Mouse (Mus musculus) 3134 (cell line): ENCODE measurements around the gene Nfasc.
A peak's percentile ranks its signal among the peaks of the same experiment; 100 is the strongest.

ENCODE experiments used
- DNase-seq: peaks from one replicate; pipeline ENCODE4 v3.0.0-alpha.2; 2011; ENCODE audit warnings: low spot score; ENCODE audit not compliant: insufficient read length; ENCODE audit errors: extremely low read depth

The Nfasc gene

GRCm38 (mm10) chr1:132653161-132653560, 88.4 kb downstream of the Nfasc start:
- DNase-seq: no peak

- DNase-seq: no peak
These were observed 90.9 kb downstream of the Nfasc start for GRCm38 (mm10) chr1:132650680-132651079.

GRCm38 (mm10) chr1:132647958-132648357, 93.6 kb downstream of the Nfasc start:
- DNase-seq: no peak

DNA sequence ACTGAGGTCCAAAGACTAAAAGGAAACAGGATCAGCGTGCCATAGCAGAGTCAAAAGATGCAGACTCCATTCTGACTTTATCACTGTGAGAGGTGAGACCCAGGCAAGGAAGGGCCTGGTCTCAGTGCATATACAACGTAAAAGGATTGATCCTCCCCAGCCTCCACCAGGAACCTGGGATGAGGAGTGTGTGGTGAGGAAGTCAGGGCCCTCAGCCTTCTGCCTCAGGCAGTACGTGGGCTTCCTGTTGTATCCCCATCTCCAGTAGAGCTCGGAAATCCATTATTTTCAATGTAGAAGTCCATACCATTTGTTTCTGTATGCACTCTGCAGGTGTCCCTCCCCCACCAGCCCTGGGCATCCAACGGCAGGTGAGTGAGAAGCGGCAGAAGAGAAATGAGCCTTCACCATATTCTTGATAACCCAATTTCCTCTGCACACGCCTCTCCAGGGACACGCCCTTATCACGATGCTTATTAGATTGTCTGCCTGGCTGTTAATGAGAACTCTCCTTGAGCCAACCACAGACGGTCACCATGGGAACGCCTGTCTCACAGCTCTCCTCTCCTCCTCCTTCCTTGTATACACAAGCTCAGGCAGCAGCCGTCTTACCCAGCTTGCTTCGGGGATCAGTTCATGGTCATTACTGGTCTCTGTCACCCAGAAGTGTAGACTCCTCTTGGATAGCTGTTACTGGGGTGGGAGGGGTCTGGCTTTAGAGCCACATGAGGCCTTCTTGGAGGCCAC, 100.4 kb downstream of the Nfasc start:
- DNase-seq: no peak

GRCm38 (mm10) chr1:132640256-132640655, 101.3 kb downstream of the Nfasc start:
- no peak for DNase-seq

DNA sequence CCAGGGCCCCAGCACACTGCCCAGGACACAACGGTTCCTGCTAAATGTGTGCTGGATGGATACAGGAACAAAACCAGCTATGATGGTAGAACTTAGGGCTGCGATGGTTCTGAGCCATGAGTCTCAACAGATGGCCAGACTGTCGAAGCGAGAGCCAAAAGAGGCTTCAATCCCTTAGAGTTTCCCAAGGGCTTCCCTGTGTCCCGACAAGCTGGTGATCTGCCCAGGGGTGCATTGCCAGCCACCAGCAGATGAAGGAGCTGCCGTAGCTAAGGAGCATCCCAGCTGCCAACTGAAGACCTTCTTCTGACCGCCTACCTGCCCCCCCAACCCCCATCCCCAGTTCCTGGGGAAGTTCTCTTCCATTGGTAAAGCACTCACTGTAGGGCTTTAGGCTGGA, 104.3 kb downstream of the Nfasc start:
- DNase-seq: no peak

DNA sequence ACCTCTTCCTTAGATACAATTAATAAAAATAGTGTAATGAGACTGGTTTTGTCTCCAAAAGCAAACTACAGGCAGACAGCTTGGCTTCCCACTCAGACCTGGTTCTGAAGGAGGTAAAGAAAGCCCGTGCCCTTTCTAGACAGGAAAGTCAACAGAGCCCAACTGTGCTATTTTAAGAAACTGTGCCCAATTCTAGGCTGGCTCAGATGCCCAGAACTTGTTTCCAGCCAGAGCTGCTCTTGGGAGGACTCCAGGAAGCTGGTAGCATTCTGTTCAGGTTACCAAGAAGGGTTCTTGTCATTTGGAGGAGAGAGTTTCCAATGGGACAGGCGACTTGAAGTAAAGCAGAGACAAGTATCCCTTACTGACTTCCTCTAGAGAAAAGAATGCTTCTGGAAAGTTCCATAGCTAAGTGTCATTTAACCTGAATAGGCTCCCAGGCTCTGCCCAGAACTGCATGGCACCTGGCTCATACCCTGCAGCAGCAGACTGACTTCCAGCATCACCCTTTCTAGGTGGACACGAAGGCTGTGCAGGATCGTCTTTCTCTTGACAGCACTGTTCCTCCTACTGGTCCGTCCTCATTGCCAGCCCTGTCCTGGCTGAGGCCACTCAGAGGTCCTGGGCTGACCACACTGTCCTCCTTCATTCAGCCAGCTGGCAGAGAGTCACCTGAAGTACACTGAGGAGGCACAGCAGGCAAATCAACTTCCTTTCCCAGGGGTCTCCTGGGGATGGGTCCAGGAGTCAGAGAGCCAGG, 111.8 kb downstream of the Nfasc start:
- DNase-seq: no peak

- no peak for DNase-seq
These were observed 113.0 kb downstream of the Nfasc start for GRCm38 (mm10) chr1:132628599-132628998.

- no peak for DNase-seq
These were observed 113.4 kb downstream of the Nfasc start for GRCm38 (mm10) chr1:132628183-132628582.

GRCm38 (mm10) chr1:132626125-132626756, 115.4 kb downstream of the Nfasc start:
- no peak for DNase-seq

GRCm38 (mm10) chr1:132625034-132625433, 116.6 kb downstream of the Nfasc start:
- no peak for DNase-seq

DNA sequence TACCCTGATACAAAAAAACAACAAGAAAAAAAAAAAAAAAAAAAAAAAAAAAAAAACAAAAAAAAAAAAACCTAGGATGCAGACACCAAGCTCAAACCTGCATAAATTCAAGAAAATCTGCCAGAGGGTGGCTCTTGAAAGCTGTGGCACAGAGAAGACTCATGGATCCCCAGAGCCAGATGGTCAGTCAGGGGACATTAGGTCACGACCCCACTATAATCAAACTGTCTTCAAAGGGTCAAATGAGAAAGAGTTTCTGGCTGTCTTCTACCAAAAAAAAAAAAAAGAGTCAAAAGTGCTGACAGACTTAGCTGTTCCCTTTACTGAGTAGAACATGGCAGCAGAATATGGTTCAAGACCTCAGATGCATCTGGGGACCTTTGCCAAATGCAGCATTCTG, 117.1 kb downstream of the Nfasc start:
- no peak for DNase-seq

DNA sequence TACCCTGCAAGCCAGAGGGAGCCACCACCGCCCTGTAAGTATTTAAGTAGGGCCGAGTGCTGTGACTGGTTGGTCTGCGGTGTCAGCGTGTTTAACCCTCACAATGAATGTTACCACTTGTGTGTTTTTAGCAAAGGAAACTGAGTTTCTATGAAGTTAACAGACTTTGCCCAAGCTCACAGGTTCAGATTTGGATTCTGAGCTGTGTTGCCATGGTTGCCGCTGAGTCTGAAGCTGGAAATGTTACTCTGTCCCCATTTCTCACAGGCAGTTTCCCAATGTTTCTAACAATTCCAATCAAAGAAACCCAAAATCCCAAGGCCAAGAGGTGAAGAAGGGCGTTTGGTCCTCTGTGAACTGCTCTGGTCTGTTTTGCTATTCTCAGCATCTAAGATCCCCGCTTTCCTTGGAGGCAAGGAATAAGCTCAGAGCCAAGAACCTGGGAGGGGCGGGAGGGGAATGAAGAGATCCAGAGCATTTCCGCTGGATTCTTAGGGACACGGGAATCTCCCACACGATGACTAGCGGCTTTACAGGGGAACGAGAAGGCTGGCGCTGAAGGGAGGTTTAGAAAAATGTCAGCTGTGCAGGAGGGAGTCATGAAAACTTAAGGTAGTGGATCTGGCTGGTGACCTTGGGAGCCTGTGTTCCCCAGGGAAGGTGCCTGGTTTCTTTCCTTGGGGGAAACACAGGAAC, 117.8 kb downstream of the Nfasc start:
- no peak for DNase-seq

DNA sequence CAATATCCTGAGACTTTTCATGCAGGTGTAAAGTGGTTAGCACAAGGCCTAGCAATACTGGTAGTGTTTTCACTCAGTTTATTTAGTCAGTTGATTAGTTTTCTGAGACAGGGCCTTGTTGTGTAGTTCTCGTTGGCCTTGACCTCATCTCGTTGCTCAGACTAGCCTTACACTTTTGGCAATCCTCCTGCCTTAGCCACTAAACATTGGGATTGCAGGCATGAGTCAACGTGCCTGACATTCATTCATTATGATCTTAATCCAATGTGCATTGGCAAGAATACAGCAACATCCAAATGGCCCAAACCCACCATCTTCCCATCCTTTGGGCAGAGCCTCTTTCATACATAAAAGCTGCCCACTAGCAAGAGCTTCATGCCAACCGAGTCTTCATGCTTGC, 129.5 kb downstream of the Nfasc start:
- no peak for DNase-seq

- DNase-seq: peak; percentile 32
These were observed 132.5 kb downstream of the Nfasc start for GRCm38 (mm10) chr1:132609048-132609634.

DNA sequence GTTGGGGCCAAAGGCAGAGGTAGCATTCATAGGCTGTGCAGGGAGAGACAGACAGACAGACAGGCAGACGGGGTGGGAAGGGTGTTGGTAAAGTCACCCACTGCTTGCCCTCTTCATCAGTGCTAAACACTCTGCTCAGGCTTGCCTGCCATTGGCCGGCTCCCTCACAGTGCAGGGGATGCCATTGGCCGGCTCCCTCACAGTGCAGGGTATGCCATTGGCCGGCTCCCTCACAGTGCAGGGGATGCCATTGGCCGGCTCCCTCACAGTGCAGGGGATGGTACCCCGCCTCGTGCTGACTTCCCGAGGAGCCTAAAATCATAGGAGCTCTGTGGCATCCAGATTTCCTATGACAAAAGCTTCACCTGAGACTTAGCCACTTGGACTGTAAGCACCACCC, 139.4 kb downstream of the Nfasc start:
- no peak for DNase-seq

DNA sequence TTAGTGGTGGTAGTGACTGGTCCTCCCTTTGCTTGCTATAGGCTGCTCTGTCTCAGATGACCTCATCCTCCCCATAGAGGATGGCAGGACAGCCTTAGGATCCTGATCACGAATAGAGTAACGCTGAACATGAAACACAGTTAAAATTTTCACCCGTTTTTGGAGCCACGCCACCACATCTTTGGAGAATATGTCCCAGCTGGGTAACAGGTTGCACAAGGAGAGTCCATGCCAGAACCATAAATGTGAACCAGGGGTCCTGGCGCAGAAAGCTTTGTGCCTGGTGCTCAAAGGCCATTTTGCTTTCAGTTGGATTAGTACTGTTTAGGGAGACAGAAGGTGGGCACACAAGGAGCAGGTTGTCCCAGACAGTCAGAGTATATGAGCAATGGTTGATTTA, 143.6 kb downstream of the Nfasc start:
- no peak for DNase-seq

GRCm38 (mm10) chr1:132595741-132596140, 145.9 kb downstream of the Nfasc start:
- no peak for DNase-seq

DNA sequence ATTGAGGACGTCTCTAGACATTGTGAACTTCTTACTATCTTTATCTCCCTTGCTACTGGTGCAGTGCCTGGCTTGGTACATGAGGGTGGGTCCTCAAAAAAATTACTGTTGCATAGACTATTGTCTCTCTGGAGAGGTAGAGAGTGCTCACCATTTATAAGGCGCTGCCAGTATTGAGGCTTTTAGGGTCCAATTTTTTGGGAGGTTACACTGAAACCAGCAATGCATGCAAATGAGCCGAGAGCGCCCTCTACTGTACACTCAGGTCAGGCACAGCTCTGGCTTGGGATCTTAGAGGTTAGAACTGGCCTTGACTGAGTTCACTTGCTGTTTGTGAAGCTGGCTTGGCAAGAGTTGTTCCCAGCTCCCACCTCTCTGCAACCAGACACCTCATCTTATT, 147.0 kb downstream of the Nfasc start:
- DNase-seq: no peak

GRCm38 (mm10) chr1:132592145-132592544, 149.5 kb downstream of the Nfasc start:
- no peak for DNase-seq
